Mouse (Mus musculus) kidney, postnatal 14 days (tissue): Measurements from ENCODE around the gene Hnf1b.

ENCODE experiments used
- DNase-seq: peaks from one replicate; pipeline ENCODE4 v3.0.0; 2022; ENCODE audit warnings: mixed read lengths

Hnf1b gene

DNA sequence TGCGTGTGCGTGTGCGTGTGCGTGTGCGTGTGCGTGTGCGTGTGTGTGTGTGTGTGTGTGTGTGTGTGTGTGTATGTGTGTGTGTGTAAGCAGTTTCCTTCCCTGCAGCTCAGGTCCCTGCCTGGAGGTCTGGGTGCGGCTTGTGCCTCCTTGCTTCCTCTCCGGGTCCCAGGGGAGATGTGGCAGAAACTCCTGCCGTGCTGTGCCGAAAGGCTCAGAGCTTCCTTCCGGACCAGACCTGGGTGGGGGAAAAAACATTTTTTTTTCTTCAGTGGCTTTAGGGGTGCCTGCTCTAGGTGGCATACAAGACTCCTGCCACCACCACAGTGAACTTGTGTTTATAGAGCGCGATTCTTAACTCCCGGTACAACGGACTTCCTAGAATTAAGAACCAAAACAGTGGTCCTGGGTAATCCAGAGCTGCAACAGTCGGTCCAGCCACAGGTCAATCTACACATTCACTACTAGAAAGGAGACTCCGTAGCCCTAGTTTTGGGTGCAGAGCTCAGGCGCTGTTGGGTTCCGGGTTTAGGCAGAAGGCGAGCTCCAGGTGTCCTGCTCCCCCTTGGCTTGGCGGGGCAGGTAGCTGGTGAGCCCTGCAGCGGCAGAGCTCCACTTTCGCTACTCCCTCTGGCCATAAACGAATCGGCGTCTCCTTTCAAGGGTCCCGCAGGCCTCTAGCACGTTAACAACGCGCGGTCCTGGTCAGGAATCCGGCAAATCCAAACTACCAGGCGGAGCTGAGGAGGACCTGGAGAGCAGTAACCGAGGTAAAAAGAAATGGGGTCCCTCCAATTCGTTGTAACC lies at the start of gene Hnf1b:
Hnf1b (plus strand) TSS at position 535 of the 807 bp plus-strand sequence.
- peak; percentile 43 for DNase-seq

DNA sequence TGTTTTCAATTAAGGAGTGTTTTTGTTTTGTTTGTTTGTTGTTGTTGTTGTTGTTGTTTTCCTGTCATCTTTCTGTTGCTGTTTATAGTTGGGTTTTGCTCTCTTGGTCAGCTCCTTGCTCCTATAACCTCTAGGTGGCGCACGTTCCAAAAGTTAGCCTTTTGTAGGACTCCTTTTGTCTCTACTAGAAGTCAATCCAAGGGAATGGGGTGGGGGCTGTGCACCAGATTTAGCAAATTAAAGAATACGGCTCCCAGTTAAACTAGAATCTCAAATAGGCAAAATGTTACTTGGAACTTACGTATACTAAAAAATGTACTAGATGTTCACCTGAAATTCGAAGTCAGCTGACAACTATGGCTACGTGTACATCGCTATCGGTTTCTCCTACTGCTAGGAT lies 47.7 kb upstream of the Hnf1b start:
- peak; percentile 74 for DNase-seq

DNA sequence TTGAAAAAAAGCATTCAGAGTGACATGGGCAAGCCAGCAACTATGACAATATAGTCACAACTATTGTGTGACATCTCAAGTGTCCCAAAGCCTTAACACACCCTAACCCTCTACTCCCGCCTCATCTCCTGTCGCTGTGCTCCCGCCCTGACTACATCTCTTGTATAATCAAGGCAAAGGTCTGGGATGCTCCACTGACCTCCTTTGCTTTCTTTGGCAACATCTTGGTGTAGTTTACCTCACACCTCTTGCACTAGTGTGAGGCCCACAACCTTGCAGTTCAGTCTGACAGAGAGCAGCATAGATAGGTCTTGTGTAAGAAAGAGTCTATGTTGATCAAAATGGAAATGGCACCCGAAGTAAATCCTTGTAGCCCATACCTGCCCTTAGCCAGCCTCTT lies 47.3 kb upstream of the Hnf1b start:
- DNase-seq: no peak

DNA sequence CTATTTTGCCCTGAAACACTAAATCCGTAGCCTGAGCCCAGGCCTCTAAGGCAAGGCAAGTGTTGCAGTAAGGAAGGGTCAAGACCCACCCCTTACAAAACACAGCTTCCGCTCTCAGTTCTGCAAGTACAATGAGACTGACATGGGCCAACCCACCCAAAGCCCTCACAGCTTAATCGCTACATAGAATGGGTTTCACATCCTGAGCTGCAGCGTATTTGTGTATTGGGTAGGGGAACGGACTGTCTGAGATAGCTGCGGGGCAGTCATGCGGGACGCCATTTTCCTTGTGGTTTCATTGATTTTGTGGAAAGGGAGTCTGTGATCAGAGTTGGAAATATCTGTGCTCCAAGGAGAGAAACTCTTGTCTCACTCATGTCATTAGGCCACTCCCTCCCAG lies 39.4 kb upstream of the Hnf1b start:
- no peak for DNase-seq

DNA sequence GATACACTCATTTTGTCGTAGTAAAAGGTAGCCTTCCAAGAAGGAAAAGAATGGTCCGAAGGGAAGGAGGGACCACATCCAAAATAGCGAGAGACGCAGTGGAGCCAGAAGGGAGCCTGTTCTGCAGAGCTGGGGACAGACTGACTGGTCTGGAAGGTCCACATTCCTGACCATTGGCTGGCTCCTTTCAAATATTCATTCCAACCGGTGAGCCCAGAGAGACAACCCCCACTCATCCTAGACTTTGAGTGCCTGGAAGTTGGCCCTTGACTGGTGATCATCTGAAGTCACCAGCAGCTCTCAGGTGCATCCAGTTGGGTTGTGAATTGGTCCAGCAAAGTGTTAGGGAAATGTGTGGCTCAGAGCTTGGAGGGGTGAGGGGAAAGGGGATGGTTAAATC lies 34.7 kb upstream of the Hnf1b start:
- DNase-seq: peak; percentile 73

DNA sequence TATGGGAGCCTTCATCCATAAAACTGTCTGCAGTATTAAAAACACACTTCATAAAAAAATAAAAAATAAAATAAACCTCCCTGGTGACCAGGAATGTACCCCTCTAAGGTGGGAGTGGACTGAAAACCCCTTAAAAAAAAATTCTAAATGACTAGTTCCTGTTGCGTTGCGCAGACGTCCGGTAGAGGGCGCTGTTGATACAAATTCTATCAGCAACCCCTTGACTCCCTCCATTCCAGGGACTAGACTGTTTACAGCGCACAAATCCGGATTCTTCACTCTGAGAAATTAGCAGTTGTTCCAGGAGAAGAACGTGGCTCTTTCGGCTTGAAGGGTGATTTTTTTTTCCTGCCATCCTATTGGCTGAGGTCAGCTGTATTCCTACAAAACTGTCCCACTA lies 34.2 kb upstream of the Hnf1b start:
- DNase-seq: peak; percentile 80

DNA sequence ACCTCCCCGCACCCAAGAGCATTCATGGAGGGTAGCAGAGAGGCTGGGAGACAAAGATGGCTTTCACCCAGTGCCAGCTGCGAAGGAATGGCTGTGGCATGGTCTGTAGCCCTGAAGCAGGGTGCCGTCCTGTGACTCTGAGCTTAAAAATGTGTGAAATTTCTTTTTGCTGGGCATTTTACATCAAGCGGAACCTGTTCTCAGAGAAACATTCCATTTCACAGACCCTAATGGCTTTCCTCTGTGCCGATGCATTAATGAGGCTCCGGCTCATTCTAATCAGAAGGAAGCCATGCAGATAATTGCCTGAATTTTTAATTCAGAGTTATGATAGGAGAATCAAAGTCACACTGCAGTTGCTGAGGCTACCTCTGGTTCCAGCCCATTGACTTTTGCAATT lies 32.8 kb upstream of the Hnf1b start:
- DNase-seq: peak; percentile 77

DNA sequence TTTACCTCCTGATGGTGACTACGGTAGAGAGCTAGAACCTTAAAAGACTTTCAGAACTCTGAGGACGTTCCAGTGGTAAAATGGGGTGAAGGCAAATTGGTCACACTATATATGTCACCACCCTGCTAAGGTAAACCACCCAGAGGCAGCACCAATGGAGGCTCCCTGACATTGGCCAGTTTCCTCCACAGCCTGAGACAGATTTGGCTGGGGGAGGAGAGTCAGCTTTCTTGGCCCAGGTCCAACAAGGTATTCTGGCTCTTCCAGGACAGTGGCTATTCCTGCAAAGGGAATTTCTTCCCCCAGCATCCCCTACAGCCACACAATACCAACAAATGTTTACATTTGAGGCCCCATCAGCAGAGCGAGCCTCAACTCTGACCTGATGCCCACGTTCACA lies 31.9 kb upstream of the Hnf1b start:
- peak; percentile 51 for DNase-seq

DNA sequence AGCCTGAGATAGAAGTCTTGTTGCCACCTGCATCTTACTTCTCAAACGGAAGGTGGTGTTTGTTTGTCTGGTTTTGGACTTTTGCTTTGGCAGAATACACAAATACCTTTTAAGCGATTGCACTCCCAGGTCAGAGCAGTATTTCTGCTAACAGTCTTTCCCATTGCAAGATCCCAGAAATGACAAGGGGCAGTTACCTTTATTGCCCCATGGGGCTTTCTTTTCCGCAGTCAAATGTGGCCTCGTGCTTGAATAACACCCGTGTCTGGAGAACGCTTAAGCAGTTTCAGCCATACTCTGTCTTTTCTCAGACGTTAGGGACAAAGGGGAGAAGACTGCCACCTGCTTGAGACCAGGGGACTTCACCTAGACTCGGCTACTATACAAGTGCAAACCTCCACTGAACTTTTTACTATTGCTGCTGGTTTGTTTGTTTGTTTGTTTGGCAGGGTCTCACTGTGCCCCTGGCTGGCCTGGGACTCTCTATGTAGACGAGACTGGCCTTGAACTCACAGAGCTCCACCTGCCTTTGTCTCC lies 31.2 kb upstream of the Hnf1b start:
- DNase-seq: no peak

DNA sequence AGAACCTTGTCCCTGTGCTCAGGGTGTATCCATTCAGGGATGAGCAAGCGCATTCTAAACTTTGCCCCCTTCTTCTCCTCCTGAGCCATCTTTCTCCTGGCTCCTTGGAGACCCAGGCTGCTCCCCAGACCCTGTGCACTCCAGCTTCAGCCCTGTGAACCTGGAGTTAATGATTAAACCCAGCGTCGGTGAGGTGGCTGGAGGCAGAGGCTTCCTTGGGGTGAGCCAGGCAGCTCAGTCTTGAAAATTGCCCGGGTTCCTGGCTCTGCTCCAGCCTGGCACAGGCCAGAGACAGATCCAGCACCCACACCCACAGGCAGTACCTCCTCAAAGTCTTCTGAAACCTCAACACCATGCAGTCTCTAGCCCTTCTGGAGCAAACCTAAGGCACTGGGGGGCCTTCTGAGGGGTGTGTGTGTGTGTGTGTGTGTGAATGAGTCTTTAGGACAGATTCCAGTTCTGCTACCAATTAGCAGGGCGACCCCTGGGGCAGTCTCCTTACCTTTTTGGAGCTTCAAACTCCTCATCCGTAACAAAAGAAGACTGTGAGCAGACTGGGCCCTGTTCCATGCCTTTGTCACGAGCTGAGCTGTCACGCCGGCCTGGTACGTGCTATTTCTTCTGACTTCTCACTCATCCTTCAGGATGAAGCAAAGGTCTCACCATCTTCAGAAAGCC lies 29.9 kb upstream of the Hnf1b start:
- peak; percentile 93 for DNase-seq

DNA sequence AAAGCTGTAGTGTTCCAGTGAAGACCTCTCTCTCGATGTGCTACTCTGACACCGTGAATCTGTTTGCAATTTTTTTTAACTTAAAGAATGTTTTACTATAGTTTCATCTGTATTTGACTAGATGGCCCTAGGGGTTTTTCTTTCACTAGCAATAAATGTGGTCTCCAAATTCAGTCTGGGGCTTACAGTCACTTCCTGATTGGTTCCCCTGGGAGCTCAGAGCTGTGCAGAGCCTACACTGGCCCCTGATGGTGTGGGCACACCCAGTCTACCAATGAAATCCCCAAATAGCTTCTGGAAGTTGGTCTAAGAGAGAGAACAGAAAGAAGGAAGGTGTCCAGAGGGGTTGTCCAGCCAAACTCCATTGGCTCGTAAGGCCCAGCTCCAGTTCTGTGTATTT lies 23.7 kb upstream of the Hnf1b start:
- no peak for DNase-seq

DNA sequence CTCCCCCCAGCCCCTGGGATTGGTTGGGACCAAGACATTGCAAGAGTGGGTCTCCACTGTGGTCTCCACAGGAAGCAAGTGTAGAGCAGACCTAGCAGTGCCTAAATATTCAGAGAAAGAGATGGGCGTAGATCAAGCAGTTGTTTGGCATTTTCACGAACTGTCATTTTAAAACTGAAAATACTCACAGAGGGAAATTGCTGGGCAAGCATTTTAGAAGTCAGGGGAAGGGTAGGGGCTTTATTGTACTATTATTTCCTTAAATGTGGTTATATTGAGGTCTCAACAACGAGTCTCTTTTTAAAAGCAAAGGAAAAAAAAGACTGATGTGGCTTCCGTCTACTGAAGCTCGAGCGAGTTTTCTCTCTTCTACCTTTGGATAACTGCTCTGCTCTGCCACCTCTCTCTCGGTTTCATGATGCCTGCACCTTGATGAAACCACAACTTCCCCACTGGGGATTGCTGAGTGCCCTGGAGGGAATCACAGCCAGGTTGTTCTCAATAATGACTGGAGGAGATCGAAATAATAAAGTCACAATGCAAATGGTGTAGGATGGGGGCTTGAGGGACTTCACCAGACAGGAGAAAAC lies 21.2 kb upstream of the Hnf1b start:
- DNase-seq: no peak

DNA sequence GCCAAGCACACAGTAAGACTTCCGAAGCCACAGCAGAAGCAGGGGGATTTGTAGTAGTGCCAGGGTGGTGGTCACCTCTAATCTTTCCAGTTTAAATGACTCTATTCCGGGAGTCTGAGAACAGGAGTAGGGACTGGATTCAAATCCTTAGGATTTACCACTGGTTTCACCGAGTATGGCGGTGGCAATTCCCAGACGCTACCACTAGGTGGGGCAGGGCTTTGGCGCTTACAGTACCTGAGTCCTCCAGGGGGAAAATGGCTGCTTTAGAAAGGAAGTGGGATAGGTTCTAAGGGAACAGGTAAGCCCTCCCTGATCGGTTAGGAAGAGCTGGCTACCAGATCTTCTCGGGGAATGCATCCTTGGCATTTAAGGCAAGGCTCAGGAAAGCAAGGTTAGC lies 17.5 kb upstream of the Hnf1b start:
- peak; percentile 21 for DNase-seq

DNA sequence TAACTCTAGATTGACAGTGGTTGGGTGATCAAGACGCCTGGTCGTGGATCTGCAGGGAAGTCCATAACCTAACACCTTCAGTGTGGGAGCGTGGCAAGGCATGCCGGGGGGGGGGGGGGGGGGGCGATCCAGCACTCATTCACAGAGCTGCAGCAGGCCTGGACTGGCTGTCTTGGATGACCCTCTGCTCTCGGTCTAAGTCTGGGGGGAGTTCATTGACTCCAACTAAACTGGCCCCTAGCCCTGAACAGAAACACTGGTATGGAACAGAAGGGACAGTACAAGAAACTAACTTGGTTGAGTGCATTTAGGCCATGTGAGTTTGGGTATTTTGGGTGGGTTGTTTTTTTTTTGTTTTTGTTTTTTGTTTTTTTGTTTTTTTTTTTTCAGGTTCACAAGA lies 16.3 kb upstream of the Hnf1b start:
- DNase-seq: no peak

DNA sequence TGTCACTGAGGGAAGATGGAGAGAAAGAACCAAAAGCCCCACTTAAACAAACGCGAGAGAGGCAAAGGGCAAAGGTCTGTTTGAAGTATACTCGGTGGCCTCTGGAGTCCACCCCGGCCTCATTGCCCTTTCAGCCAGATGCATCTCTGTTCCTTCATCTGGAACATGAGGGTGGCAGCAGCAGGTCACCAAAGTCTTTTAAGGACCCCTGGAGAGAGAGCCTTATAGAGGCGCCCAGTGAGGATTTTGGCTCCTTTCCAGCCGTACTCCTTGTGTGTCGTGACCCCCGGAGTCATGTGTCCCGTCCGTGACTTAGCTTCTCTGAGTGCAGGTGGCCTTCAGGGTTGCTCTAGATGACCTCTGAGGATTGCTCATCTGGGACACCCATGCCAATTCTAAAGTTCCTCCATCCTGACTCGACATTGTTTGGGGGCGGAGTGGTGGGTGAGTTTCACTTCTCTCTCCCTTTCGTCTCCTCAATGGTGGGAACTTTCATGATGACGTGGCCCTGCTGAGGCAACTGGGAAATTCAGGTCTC lies 15.8 kb upstream of the Hnf1b start:
- DNase-seq: peak; percentile 61

DNA sequence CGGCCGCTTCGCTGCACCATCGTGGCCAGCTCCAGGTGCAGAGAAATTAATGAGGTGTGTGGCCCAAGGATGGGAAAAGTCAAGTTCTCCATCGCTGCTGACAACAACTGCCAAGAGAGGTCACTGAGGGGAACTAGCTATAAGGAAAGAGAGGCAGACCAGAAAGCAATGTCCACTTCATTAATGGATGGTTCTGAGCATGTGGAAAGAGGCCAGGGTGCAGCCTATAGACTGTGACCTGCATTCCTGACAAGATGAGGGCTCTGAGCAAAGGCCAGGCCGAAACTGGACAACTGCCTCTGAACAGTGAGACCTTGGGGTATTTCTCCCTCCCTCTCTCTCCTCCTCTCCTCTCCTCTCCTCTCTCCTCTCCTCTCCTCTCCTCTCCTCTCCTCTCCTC lies 10.4 kb upstream of the Hnf1b start:
- DNase-seq: peak; percentile 63

DNA sequence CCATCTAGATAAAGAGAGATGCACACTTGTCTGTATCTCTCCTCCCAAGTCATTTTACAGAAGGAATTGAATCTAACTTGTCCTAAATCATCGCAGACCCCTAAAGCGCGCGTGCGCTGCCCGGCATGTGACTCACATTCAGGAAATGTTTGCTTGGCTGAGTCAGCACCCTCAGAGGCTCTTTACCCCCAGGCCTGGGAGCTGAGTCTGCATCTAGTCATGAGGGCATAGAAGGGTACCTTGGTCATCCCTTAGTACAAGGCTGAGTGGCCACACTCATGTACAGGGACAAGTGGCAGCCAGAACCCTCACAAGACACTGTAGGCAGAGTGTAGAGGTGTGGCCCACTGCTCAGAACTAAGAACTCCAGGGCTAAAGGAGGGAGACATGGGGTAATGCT lies 6.3 kb upstream of the Hnf1b start:
- peak; percentile 71 for DNase-seq

DNA sequence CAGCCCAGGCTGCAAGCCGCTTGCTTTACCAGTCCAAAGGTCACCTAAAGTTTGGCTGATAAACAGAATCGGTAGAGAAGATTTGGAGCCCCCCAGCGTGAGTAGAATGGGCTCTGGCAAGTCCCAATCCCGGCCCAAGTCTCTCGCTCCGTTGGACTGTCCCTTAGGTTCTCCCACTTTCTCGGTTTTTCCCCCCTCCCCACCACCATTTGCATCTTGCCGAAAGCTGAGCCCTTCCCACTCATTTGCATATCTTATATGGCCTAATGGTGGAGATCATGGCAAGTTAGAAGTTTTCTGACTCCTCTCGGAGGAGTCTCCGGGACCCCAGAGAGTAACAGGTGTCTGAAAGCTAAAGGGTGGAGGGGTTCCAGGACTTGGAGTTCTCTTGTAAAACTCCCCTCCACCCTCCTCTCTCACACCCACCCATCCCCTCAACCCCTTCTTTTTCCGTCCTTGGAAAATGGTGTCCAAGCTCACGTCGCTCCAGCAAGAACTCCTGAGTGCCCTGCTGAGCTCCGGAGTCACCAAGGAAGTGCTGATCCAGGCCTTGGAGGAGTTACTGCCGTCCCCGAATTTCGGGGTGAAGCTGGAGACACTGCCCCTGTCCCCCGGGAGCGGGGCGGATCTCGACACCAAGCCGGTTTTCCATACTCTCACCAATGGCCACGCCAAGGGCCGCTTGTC lies 866 bp downstream of the Hnf1b start:
- peak; percentile 85 for DNase-seq

DNA sequence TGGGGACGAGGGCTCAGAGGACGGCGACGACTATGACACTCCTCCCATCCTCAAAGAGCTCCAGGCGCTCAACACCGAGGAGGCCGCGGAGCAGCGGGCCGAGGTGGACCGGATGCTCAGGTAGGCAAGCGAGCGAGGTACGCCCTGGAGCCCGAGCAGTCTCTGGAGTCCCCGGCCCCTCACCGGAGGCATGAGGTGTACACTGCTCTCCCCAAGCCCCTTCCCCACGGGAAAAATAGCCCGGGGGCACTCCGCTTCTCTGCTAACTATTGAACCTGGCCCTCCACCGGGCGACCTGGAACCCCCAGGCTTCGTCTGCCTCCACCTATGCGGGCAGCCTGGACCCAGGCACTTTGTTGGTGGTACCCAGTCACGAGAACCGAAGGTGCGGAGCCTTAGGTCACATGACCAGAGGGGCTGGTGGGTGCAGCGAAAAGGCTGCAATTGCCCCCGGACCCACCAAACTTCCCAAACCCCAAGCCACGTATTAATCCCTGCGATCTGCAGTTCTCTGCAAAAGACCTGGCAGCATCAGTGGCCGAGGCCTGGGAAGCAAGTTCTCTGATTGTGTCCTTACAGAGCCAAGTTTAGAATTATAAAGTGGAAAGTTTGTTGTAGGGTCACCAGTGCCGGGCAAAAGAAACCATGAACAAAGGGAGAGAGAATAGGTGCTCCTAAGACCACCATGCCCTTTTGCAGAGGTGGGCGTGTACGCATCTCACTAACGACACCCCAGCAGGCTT lies 1.6 kb downstream of the Hnf1b start:
- peak; percentile 31 for DNase-seq

DNA sequence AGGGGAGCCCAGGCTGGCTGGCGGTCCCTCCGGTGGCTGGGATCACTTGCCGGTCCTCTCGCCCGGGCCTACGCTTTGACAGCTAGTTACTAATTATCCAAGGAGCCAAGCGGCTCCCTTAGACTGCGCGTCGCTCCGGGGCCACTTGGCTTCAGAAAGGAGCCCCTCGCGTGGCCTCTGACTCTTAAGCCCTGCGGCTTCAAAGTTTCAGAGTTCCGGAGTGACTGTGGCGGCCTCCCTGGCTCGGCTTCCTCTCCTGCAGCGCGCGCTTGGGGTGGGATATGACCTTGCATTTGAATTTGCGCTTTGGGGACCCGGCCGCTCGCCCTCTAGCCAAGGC lies 2.1 kb downstream of the Hnf1b start:
- DNase-seq: peak; percentile 83

DNA sequence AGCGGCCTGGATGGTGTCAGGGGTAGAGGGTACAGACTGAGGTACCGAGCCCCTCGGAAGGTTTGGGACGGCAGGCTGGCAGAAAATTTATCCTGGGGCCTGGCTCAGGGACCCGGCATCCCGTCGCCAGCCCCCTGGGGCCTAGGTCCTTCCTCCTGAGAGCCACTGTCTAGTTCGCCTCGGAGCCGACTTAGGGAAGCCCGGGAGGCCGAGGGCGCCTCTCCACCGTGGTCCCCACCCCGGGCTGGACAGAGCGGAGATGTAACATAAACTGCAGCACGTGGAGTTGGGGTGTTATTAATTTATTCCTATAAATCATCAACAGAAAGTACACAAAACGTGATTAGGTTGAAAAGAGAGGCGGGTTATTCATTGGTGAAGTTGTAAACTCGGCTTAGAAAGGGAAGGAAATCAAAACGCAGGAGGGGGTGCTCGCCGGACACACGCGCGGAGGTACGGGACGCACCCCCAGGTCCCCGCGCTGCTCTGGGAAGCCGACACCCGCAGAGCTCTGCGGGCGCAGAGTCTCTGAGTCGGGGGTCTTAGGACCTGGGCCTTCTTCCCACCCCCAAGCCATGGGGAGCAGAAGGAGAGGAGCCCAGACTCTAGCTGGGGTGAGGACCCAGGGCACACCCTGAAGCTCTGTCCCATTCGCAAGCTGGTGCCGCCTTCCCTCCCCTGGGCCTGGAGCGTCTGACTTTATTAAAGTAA lies 2.8 kb downstream of the Hnf1b start:
- DNase-seq: peak; percentile 67
